Mouse (Mus musculus) cerebellum, adult 2 months (tissue): ENCODE data around the gene Elp4.

Source experiments
- CTCF ChIP-seq: fragments of 200-500 bp; IDR thresholded peaks from 2 replicates; pipeline ENCODE4 v1.5.1; 2011; ENCODE audit warnings: low read depth, mild to moderate bottlenecking, control low read depth, low read length, moderate library complexity, borderline replicate concordance; ENCODE audit not compliant: insufficient read depth
- POLR2A ChIP-seq: fragments of 200-500 bp; IDR thresholded peaks from 2 replicates; pipeline ENCODE4 v1.6.1; 2011; ENCODE audit warnings: low read length, control low read depth, borderline replicate concordance; ENCODE audit not compliant: insufficient read depth

GRCm38 (mm10) chr2:105787726-105788125 is 116.6 kb downstream of the Elp4 start:
- no peak for TF ChIP-seq CTCF
- no peak for TF ChIP-seq POLR2A
